Mouse (Mus musculus) liver, postnatal 0 days (tissue): ENCODE measurements around the gene Gm19684. TPM values are rescaled to one million over a fixed set of nuclear protein-coding genes. Genes with fewer than 3 reads are reported as not detected.
A peak's percentile ranks its signal among the peaks of the same experiment; 100 is the strongest.
"Not testable (repeated sequence)": the region's sequence is repeated elsewhere in the genome, so short reads cannot be mapped to it uniquely, and the experiment has no call there.

Experiments used
- ATAC-seq: fragments of 200-750 bp; cut with Nextera tagmentation; 2 replicates; pipeline ENCODE4 v1.8.0; 2017; ENCODE audit warnings: mild to moderate bottlenecking, moderate library complexity
- DNase-seq: peaks from one replicate; pipeline ENCODE4 v3.0.0-alpha.2; 2016
- H3K27ac ChIP-seq: fragments of 300-500 bp; sonication (generic); 2 replicates; pipeline ENCODE4 v1.5.1; 2014; ENCODE audit warnings: antibody characterized with exemption, moderate library complexity, mild to moderate bottlenecking, low read depth
- H3K27me3 ChIP-seq: fragments of 300-500 bp; sonication (generic); 2 replicates; pipeline ENCODE4 v1.6.1; 2014; ENCODE audit warnings: low read length, control low read depth, mixed read lengths; ENCODE audit not compliant: insufficient read depth
- H3K36me3 ChIP-seq: fragments of 300-500 bp; sonication (generic); replicated peaks from 2 replicates; pipeline ENCODE4 v1.6.1; 2014; ENCODE audit warnings: mild to moderate bottlenecking, control low read depth, low read length, moderate library complexity, mixed read lengths; ENCODE audit not compliant: insufficient read depth
- H3K4me1 ChIP-seq: fragments of 300-500 bp; sonication (generic); 2 replicates; pipeline ENCODE4 v1.6.1; 2014; ENCODE audit warnings: antibody characterized with exemption, mild to moderate bottlenecking, control low read depth; ENCODE audit not compliant: insufficient read depth
- H3K4me2 ChIP-seq: fragments of 300-500 bp; sonication (generic); 2 replicates; pipeline ENCODE4 v1.6.1; 2014; ENCODE audit warnings: low read depth, mild to moderate bottlenecking, low read length, moderate library complexity, mixed read lengths
- H3K4me3 ChIP-seq: fragments of 300-500 bp; sonication (generic); 2 replicates; pipeline ENCODE4 v1.5.1; 2014; ENCODE audit warnings: low read depth, low read length
- H3K9ac ChIP-seq: fragments of 300-500 bp; sonication (generic); replicated peaks from 2 replicates; pipeline ENCODE4 v1.6.1; 2014; ENCODE audit warnings: mild to moderate bottlenecking, moderate library complexity
- H3K9me3 ChIP-seq: fragments of 300-500 bp; sonication (generic); 2 replicates; pipeline ENCODE4 v1.6.1; 2016; ENCODE audit warnings: mild to moderate bottlenecking, control low read depth, low read length, mixed read lengths
- CTCF ChIP-seq: sonication (generic); IDR thresholded peaks from 2 replicates; pipeline ENCODE4 v1.5.1; 2016; ENCODE audit warnings: antibody characterized with exemption, low read depth
- EP300 ChIP-seq: IDR thresholded peaks from 2 replicates; pipeline ENCODE4 v1.6.1; 2016; ENCODE audit warnings: antibody characterized with exemption, low read depth, mild to moderate bottlenecking
- WGBS: fragments of 180-500 bp; shearing (Covaris S2); extraction: QIAGEN DNeasy Blood & Tissue Kit; methylation state at CpG from one replicate; pipeline ENCODE4 v1.1.7; 2014; ENCODE audit not compliant: insufficient replicate concordance; 5-methylcytosine and 5-hydroxymethylcytosine counted together
- polyA plus RNA-seq: library from polyadenylated mRNA; unstranded; fragments of >200 nt; fragmentation: Nextera tagmentation; extraction: Ambion mirVana; gene quantifications from 2 replicates; pipeline ENCODE4 v1.2.1, GENCODE M21; 2015

Gene Gm19684
- polyA plus RNA-seq, 1 experiment from 2014 or later: not detected

- ATAC-seq: peak; percentile 29; the same call in 1 of the 2 replicates
- peaks cover 33% of the 10 kb centered on the region for H3K27me3 ChIP-seq
- 2% methylated on average over 62 of the region's 63 CpGs for WGBS
- peak within 1 kb of the TSS; percentile 74 for H3K4me2 ChIP-seq
- H3K36me3 ChIP-seq: no peaks in the 10 kb centered on the region
- peak within 1 kb of the TSS; percentile 41; the same call in 1 of the 2 replicates for H3K9ac ChIP-seq
- H3K9me3 ChIP-seq: no peaks in the 10 kb centered on the region
- peaks cover 4% of the 10 kb centered on the region; the same call in 1 of the 2 replicates for H3K4me1 ChIP-seq
- no peak for DNase-seq
- TF ChIP-seq EP300: no peak
- no peak for TF ChIP-seq CTCF
- H3K4me3 ChIP-seq: peak within 1 kb of the TSS; percentile 54
- H3K27ac ChIP-seq: no peak within 1 kb of the TSS
Observed at GRCm38 (mm10) chr17:36168039-36168652, 46.7 kb downstream of the Gm19684 start, which contains the start of gene Gm8909. Gm8909 (minus strand) TSS chr17:36168537.

- not testable (repeated sequence) for DNase-seq, H3K9me3 ChIP-seq
Observed at GRCm38 (mm10) chr17:36169094-36169493, 47.6 kb downstream of the Gm19684 start.

GRCm38 (mm10) chr17:36169753-36170152 lies 48.3 kb downstream of the Gm19684 start:
- H3K36me3 ChIP-seq: no peaks in the 10 kb centered on the region
- no peaks in the 10 kb centered on the region for H3K9me3 ChIP-seq
- peaks cover 29% of the 10 kb centered on the region for H3K27me3 ChIP-seq
- H3K4me2 ChIP-seq: no peak overlapping the region
- DNase-seq (no peak), ATAC-seq (no peak)
- no peak for TF ChIP-seq CTCF
- no peak for TF ChIP-seq EP300
- H3K4me3 ChIP-seq: no peak overlapping the region
- no peak overlapping the region for H3K9ac ChIP-seq
- H3K4me1 ChIP-seq: peaks cover 4% of the 10 kb centered on the region; the same call in 1 of the 2 replicates
- H3K27ac ChIP-seq: no peak overlapping the region

More at GRCm38 (mm10) chr17:36169094-36169493, 47.6 kb downstream of the Gm19684 start:
- not testable (repeated sequence) for ATAC-seq, H3K4me1 ChIP-seq, H3K4me2 ChIP-seq, H3K36me3 ChIP-seq, H3K27ac ChIP-seq, H3K4me3 ChIP-seq, H3K9ac ChIP-seq
- H3K27me3 ChIP-seq: peaks cover 33% of the 10 kb centered on the region
- WGBS: no CpG with 5 or more reads among the region's 1 CpGs

- Histone ChIP-seq H3K4me2 (no peak overlapping the region), H3K27ac (no peak overlapping the region), H3K4me3 (no peak overlapping the region), H3K9ac (no peak overlapping the region), H3K4me1 (peaks cover 4% of the 10 kb centered on the region; the same call in 1 of the 2 replicates), H3K9me3 (no peaks in the 10 kb centered on the region), H3K36me3 (no peaks in the 10 kb centered on the region), H3K27me3 (peaks cover 27% of the 10 kb centered on the region)
- no peak for ATAC-seq
- 14% methylated on average over 1 of the region's 1 CpGs for WGBS
- TF ChIP-seq CTCF (no peak), EP300 (no peak)
- DNase-seq: no peak
Observed at GRCm38 (mm10) chr17:36170287-36170814, 48.9 kb downstream of the Gm19684 start.

GRCm38 (mm10) chr17:36176132-36176531 lies 54.7 kb downstream of the Gm19684 start:
- H3K27me3 ChIP-seq, H3K4me2 ChIP-seq, H3K36me3 ChIP-seq, DNase-seq, ATAC-seq, H3K4me3 ChIP-seq, H3K9me3 ChIP-seq, H3K4me1 ChIP-seq, H3K27ac ChIP-seq, H3K9ac ChIP-seq: not testable (repeated sequence)
- WGBS: no CpG with 5 or more reads among the region's 2 CpGs

GRCm38 (mm10) chr17:36178938-36179337 lies 57.5 kb downstream of the Gm19684 start:
- H3K36me3 ChIP-seq, H3K9ac ChIP-seq, H3K27ac ChIP-seq, ATAC-seq, H3K4me1 ChIP-seq, H3K9me3 ChIP-seq: not testable (repeated sequence)
- WGBS: under 1% methylated on average over 40 of the region's 40 CpGs
- H3K4me2 ChIP-seq: peak overlapping the region; percentile 40
- DNase-seq: peak; percentile 24
- peaks cover 13% of the 10 kb centered on the region for H3K27me3 ChIP-seq
- H3K4me3 ChIP-seq: peak overlapping the region; percentile 25; the same call in 1 of the 2 replicates

Other genes starting within 250 kb of the Gm19684 start
- gene Dhx16, start 241.9 kb upstream of the Gm19684 start, polyA plus RNA-seq: 14.3 and 15.6 TPM in 2 replicates
- 15.6 and 16.9 TPM in 2 replicates for gene 2310061I04Rik, start 224.2 kb upstream of the Gm19684 start, polyA plus RNA-seq
- 3.4 and 4.8 TPM in 2 replicates for gene Atat1, start 211.6 kb upstream of the Gm19684 start, polyA plus RNA-seq
- gene Mrps18b, start 205.3 kb upstream of the Gm19684 start, polyA plus RNA-seq: 81.2 and 82.4 TPM in 2 replicates
- gene Ppp1r10, start 205.2 kb upstream of the Gm19684 start, polyA plus RNA-seq: 10.0 and 15.9 TPM in 2 replicates
- gene Abcf1, start 151.9 kb upstream of the Gm19684 start, polyA plus RNA-seq: 37.8 and 47.7 TPM in 2 replicates
- gene Gnl1, start 141.8 kb upstream of the Gm19684 start, polyA plus RNA-seq: 9.5 and 10.8 TPM in 2 replicates
- gene Prr3, start 141.4 kb upstream of the Gm19684 start, polyA plus RNA-seq: 6.1 and 6.3 TPM in 2 replicates
- gene H2-T24, start 101.1 kb upstream of the Gm19684 start, polyA plus RNA-seq: 4.6 and 5.4 TPM in 2 replicates
- gene H2-T23, start 88.8 kb upstream of the Gm19684 start, polyA plus RNA-seq: 113 and 120 TPM in 2 replicates
- gene H2-T22, start 78.9 kb upstream of the Gm19684 start, polyA plus RNA-seq: 16.2 and 17.1 TPM in 2 replicates
- gene Gm6034, start 78.7 kb upstream of the Gm19684 start, polyA plus RNA-seq: not detected in 2 replicates
- gene Gm11127, start 63.3 kb upstream of the Gm19684 start, polyA plus RNA-seq: 0.12 TPM in 1 of 2 replicates, not detected in the other
- gene Gm7030, start 7.7 kb downstream of the Gm19684 start, polyA plus RNA-seq: not detected in 2 replicates
- not detected in 2 replicates for gene Gm8909, start 46.9 kb downstream of the Gm19684 start, polyA plus RNA-seq
- not detected in 2 replicates for gene H2-T3, start 68.6 kb downstream of the Gm19684 start, polyA plus RNA-seq
- 53.2 and 55.1 TPM in 2 replicates for gene Rpp21, start 136.4 kb downstream of the Gm19684 start, polyA plus RNA-seq
- gene Trim39, start 150.6 kb downstream of the Gm19684 start, polyA plus RNA-seq: 2.7 and 3.6 TPM in 2 replicates
- not detected in 2 replicates for gene H2-M10.2, start 164.8 kb downstream of the Gm19684 start, polyA plus RNA-seq
- not detected in 2 replicates for gene H2-M10.1, start 204.5 kb downstream of the Gm19684 start, polyA plus RNA-seq
- gene H2-M10.3, start 246.7 kb downstream of the Gm19684 start, polyA plus RNA-seq: not detected in 2 replicates